Comparison of ENCODE assay signal across 8 mouse cellular contexts in genomic region chr11:20831600-20832137, GRCm38 (mm10). TPM values are rescaled to one million over a fixed set of nuclear protein-coding genes. Genes with fewer than 3 reads are reported as not detected.
A peak's percentile ranks its signal among the peaks of the same experiment; 100 is the strongest.
DNase-seq lines count a peak whose midpoint lies in the region; ATAC-seq and TF ChIP-seq lines count a peak whose summit lies in the region.

No protein-coding gene starts in this region.

- H3K27me3 ChIP-seq in stomach, postnatal 0 days (ENCODE audit: control insufficient read depth, insufficient read depth, low read length) = no peaks in the 10 kb centered on the region

- no peaks in the 10 kb centered on the region for H3K9me3 ChIP-seq in stomach, postnatal 0 days (ENCODE audit: control insufficient read depth, low read length)

- H3K27ac ChIP-seq in macrophage = no peak overlapping the region
- peak overlapping the region; percentile 95 for H3K27ac ChIP-seq in stomach, postnatal 0 days (replicated peaks)

- H3K9ac ChIP-seq in stomach, postnatal 0 days (ENCODE audit: low read length) = peak overlapping the region; percentile 96

- peak overlapping the region; percentile 47 for H3K4me3 ChIP-seq in macrophage (ENCODE audit: inconsistent target)
- H3K4me3 ChIP-seq in stomach, postnatal 0 days (ENCODE audit: low read depth, low read length) = peak overlapping the region; percentile 86

- TF ChIP-seq CTCF in stomach, postnatal 0 days (IDR thresholded peaks at IDR 0.05; ENCODE audit: low read depth) = no peak; the same call in 1 of the 2 replicates

- ATAC-seq in stomach, postnatal 0 days (ENCODE audit: low FRiP score, low TSS enrichment) = peak; percentile 83

- peak overlapping the region; percentile 86 for H3K4me2 ChIP-seq in stomach, postnatal 0 days (replicated peaks; ENCODE audit: low read depth)

- no peak for TF ChIP-seq EP300 in stomach, postnatal 0 days (optimal IDR thresholded peaks at IDR 0.05)

- H3K4me1 ChIP-seq in stomach, postnatal 0 days (replicated peaks; ENCODE audit: control insufficient read depth, insufficient read depth) = no peaks in the 10 kb centered on the region; the same call in 1 of the 2 replicates

- H3K36me3 ChIP-seq in macrophage (ENCODE audit: inconsistent target) = no peaks in the 10 kb centered on the region
- peaks cover 6% of the 10 kb centered on the region for H3K36me3 ChIP-seq in stomach, postnatal 0 days (ENCODE audit: control insufficient read depth, insufficient read depth, low read length)

- 22% methylated on average over 11 of the region's 11 CpGs for WGBS in macrophage (ENCODE audit: missing documents)
- 20% methylated on average over 11 of the region's 11 CpGs for WGBS in stomach, postnatal 0 days

- DNase-seq in ovary, postnatal 36 days (ENCODE audit: low spot score) = peak; percentile 12
- no peak for DNase-seq in ovary, adult 18-20 months (ENCODE audit: low spot score)
- peak; percentile 30 to 62 for DNase-seq in cerebellum, adult 18-20 months
- peak; percentile 5 to 14 for DNase-seq in frontal cortex, postnatal 25 days (ENCODE audit: low spot score in 2 of 2)
- DNase-seq in kidney, postnatal 25 days = peak; percentile 20 to 38
- peak; percentile 39 for DNase-seq in stomach, postnatal 0 days (ENCODE audit: low spot score)
- DNase-seq in thymus, postnatal 0 days (ENCODE audit: low spot score) = no peak

- H3K79me2 ChIP-seq in macrophage (ENCODE audit: inconsistent target) = no peaks in the 10 kb centered on the region

RNA-seq across cellular contexts. Expression of gene Lgalsl, which starts 0.8 kb away (rescaled TPM):
- 1 to 10 TPM in 8 of 26 experiments, under 1 TPM in 8, not detected in 10; 0.26 to 3.0 (median 0.98) TPM for total RNA-seq in macrophage (2018; cell fraction: chromatin; rRNA removed)
- 1 to 10 TPM in 17 of 26 experiments, under 1 TPM in 9; 0.59 to 2.4 (median 1.3) TPM for total RNA-seq in macrophage (2018; cell fraction: cytosol; rRNA removed)
- 1 to 10 TPM in 6 of 26 experiments, under 1 TPM in 18, not detected in 2; 0.15 to 3.3 (median 0.47) TPM for total RNA-seq in macrophage (2018; cell fraction: nucleus; rRNA removed)
- 0.59 to 4.6 TPM (median 2.0 TPM) in 3 replicates for polyA plus RNA-seq in macrophage (2018)
- 85.2 and 94.2 TPM in 2 replicates for polyA plus RNA-seq in stomach, postnatal 0 days (2015; fragmentation: Nextera tagmentation; extraction: Ambion mirVana)
- 11.5 and 11.8 TPM in 2 replicates for polyA plus RNA-seq in thymus, postnatal 0 days (2015; fragmentation: Nextera tagmentation; extraction: Ambion mirVana)

Comparison
In these comparisons a context has a peak if more than half of its experiments do, and no peak if none do; other contexts are left out.
1. DNase-seq: peak in ovary, postnatal 36 days (single experiment), cerebellum, adult 18-20 months (2 of 2), frontal cortex, postnatal 25 days (2 of 2), kidney, postnatal 25 days (2 of 2) and stomach, postnatal 0 days (single experiment); none in ovary, adult 18-20 months (single experiment) and thymus, postnatal 0 days (single experiment).